Mouse (Mus musculus) gastrocnemius, adult 8-10 months (tissue): ENCODE results near the gene Klhl13. TPM values are rescaled to one million over a fixed set of nuclear protein-coding genes. Genes with fewer than 3 reads are reported as not detected.

ENCODE experiments used
- DNase-seq, 2 experiments: peaks; one replicate each; pipeline ENCODE4 v3.0.0; 2022; ENCODE audit warnings: low spot score in 2 of 2
- total RNA-seq, 4 experiments: library from RNA; stranded (reverse); gene quantifications; 2 replicates each; pipeline ENCODE4 v1.2.4; 2022

Klhl13 gene
- 1 to 10 TPM; 2.6 to 5.0 (median 2.9) TPM for total RNA-seq

DNA sequence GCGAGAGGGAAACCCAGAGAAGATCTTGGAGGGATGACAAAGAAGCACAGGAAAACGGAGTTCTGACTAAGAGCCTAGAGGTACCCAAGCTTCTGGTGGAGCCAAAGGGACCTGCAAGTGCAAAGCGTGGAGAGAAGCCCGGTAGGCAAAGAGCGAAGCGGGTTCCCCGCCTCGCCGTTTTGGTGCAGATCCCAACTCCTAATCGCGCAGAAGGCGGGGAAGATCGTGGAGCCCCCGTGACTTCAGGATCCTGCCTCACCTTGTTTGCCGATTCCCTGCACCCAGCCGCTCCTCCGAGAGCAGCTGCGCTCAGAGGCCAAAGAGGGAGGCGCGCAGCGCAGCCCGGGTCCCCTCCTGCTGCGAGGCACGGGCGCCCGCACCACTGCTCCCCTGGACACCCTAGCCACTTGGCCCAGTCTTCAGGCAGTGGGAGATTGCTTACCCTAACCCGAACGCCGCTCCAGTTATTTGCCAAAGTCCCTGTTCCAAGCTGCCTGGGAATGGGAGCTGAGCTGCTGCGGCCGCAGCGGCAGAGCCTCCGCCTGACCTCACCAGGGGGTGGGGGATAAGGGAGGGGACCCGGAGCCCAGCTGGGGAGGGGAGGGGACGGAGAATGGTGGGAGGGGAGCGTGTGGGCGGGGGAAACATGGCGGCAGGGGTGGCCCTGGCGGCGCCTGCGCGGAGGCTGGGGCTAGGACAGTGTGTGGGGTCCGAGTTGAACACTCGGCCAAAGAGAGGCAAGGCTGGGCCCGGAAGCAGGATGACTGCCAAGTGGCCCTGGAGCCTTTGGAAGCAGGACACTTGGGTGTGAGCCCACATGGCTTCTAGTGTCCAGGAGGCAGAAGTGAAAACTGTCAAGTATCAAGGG, at the start of gene Klhl13:
Klhl13 (minus strand) TSS at position 569 of the 868 bp plus-strand sequence.
- peak; percentile 23 to 56 for DNase-seq

DNA sequence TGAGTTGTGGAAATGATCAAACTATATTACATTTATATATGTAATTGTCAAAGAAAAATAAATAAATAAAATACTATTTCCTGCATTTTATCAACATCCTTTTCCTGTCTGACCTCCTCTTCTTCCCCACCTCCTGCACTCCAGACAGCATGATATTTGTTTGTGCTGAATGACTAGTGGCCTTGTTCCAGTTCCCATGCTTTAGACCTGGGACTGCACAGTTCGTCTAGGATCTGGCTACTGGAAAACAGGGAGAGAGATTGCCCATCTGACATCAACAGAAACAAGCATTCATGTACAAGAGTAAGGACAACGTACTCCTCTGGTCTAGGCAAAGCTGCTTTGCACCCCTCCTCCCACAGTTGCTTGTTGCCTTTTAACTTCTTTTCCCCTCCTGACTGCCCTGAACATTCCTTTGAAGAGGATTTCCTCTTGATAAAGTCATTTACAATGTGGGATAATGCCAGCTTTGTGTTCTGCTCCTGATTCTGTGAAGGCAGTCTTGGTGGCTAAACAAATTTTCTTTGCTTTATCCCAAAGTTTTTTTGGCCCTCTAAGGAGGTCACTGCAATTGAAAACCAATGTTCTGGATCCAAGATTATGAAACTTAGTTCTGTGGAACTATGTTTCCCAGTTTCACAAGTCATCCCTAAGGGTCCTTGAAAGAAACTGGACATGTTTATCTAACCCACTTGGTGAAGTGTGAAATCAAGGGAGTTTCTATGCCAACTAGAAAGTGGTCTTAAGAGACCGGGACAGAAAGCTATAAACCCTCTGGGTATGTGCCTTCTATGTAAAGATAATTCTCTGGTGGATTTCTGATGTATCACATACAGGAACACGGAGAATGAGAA, 44.6 kb upstream of the Klhl13 start:
- DNase-seq: no peak

- DNase-seq: no peak
Measured at GRCm38 (mm10) chrX:23388716-23389115, 23.8 kb upstream of the Klhl13 start.

GRCm38 (mm10) chrX:23363441-23363840, 1.4 kb downstream of the Klhl13 start:
- DNase-seq: no peak

- no peak for DNase-seq
Measured at GRCm38 (mm10) chrX:23360446-23360845, 4.4 kb downstream of the Klhl13 start.

DNA sequence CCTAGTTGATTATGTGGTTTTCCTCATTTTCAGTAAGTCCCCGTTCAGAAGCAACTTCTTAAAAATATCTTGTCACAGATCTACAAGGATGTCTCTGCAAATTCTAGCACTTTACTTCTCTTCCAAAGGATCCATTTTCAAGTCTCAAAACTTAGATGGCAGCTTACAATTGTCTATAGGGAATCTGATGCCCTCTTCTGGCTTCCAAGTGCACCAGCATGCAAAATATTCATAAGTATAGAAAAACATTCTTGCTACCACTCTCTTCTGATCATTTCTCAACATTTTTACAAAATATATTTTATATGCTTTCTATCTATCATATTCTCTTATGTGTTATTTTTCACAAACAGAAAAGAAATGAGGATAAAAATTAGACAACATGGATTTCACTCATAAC, 14.8 kb downstream of the Klhl13 start:
- DNase-seq: no peak

- DNase-seq: no peak
Measured at GRCm38 (mm10) chrX:23328116-23328515, 36.8 kb downstream of the Klhl13 start.

DNA sequence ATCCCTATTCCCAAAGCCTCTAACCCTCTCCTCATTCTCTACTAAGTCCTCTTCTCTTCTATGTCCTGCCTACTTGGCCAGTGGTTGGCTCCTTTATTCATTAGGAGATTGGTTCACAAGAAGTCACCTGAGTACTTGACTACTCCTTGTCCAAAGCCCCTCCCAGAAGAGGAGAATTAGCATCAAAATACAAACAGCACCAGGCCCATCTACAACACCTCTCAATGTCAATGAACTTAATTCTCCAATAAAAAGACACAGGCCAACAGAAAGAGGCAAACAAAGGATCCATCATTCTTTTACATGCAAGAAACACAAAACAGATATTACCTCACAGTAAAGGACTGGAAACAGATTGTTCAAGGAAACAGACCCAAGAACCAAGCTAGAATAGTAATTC, 46.0 kb downstream of the Klhl13 start:
- no peak for DNase-seq

DNA sequence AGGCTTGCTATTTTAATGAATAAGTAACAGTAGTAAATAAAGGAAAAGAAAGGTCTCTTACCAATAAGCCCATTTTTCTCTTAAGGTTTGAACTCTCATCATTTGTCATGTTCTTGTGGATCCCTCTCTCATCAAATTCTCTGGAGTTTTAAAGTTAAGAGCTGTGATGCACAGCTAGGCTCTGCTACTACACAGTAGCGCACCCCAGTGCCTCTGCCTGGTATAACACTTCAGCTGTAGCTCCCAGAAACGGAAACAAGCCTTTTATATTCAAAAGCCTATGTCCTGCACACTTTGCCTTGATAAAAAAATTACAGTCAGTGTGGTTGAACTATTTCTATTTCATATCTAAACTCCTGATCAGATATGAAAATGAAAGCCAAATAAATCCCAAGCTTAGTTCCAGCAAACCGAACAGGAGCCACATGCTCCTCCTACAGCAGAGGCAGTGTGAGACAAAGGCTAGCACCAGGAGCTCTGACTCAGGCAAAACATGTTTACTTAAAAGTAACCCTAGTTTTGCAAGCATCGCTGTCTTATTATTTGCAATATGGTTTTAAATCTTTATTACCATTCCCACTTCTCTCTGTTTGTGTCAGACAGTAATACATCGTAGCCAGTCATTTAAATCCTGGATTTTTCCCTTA, 68.8 kb downstream of the Klhl13 start:
- peak in 1 of 2 experiments; percentile 2 for DNase-seq

DNA sequence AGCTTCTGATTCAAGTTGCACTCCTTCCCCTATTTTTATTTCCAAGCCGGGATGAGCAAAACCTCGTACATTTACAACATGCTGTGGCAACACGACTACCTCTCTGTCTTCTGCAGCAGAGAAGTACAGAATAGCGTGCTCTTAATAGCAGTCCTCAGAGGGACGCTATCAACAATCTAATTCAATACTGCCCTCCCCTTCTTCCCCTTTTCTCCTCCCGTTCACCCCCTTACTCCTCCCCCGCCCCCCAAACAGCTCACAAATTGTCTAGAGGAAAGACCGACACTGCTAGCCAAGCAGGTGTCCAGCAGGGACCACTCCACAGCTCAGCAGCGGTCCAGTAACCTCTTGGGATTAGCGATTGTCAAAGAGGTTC, 79.5 kb downstream of the Klhl13 start:
- DNase-seq: no peak

- DNase-seq: no peak
Measured at GRCm38 (mm10) chrX:23284530-23285441, 80.1 kb downstream of the Klhl13 start.

GRCm38 (mm10) chrX:23267601-23268000, 97.3 kb downstream of the Klhl13 start:
- DNase-seq: no peak

- DNase-seq: no peak
Measured at GRCm38 (mm10) chrX:23248752-23249151, 116.1 kb downstream of the Klhl13 start.
